Mouse (Mus musculus): Measurements from ENCODE around the gene Polr2a.

The Polr2a gene

DNA sequence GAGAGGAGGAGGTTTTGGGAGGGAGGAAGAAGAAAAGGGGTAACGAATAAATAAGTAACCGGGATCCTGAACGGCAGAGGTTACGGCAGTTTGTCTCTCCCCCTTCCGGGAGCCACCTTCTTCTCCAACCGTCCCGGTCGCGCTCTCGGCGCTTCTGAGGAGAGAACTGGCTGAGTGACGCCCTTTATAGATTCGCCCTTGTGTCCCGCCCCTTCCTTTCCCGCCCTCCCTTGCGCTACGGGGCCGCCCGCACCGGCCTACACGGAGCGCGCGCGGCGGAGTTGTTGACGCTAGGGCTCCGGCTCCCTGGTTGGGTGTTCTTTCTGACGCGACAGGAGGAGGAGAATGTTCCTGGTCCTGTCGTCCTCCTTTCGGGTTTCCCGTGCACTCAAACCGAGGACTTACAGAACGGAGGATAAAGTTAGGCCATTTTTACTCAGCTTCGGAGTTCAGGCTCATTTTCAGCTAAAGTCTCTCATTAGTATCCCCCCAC, at the start of gene Polr2a:
Gene Polr2a (minus strand): TSS at position 160 of the 493 bp plus-strand sequence.
- peak; percentile 98 for DNase-seq (ENCODE audit: low spot score in 2 of 2)

DNA sequence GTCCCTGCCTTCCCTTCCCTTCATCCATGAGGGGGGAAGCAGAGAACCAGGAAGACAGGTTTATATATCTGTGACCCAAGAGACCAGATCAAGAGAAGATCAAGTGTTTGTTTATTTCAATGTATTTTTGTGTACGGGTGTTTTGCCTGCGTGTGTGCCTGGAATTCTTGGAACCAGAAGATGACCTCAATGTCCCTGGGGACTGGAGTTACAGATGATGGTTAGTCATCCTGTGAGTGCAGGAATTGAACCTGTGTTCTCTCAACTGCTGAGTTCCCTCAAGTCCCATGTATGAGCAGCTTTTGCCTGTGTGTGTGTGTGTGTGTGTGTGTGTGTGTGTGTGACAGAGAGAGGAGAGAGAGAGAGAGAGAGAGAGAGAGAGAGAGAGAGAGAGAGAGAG, 49.2 kb upstream of the Polr2a start:
- no peak for DNase-seq (ENCODE audit: low spot score in 2 of 2)

DNA sequence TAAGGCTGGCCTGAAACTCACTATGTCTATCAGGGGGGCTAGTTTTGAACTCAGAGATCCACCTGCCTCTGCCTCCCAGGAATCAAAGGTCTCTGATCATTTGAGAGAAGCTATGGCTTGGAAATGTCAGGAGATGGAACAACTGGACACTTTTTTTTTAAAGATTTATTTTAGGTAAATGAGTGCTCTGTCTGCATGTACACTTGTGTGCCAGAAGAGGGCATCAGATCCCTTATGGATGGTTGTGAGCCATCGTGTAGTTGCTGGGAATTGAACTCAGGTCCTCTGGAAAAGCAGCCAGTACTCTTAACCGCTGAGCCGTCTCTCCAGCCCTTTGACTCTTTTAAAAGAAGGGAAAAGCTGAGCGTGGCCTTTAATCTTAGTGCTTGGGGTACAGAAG, 47.9 kb upstream of the Polr2a start:
- DNase-seq (ENCODE audit: low spot score in 2 of 2): no peak

DNA sequence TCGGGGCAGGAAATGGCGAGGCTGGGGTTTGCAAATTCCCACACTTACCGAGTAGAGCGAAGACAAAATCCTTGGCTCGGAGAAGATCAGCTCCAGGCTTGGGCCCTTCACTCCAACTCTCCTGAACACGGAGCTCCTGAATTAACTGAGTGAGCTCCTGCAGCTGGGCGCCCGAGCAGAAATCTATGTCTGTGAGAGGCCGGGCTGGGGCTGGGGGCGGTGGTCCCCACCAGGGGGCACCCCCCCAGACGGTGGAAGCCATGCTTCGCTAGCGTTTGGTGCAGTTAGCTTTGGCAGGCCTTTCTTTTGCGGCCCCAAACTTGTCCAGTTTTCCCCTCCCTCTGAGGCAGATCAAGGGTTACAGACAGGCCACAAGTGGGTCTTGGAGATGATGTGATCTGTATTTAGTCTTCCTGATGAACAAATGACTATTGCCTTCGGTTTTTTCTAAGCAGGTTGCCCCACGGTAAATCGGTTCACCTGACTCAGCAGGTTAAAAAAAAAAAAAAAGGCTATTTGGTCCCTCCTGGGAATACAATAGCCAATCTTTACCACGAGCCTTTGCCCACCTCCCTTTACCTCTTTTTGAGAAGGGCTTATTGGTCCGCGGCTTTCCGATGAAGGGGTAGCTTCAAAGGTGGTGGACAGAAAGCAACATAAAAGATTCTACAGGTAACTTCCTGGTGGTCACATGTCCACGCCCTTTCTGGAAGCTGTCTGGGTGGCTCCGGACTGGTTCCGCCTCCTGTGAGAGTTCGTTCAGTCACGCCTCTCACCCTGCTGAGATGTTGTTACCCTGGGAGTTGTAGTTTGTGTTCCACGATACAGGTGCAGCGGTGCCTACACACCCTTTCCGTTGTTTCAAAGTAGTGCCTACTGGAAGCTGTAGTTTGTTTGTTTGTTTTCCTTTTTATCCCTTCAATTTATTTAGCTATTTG, 46.8 kb upstream of the Polr2a start, which contains the start of gene Tmem102:
Gene Tmem102 (minus strand): TSS at position 653 of the 938 bp plus-strand sequence.
- no peak for DNase-seq (ENCODE audit: low spot score in 2 of 2)

DNA sequence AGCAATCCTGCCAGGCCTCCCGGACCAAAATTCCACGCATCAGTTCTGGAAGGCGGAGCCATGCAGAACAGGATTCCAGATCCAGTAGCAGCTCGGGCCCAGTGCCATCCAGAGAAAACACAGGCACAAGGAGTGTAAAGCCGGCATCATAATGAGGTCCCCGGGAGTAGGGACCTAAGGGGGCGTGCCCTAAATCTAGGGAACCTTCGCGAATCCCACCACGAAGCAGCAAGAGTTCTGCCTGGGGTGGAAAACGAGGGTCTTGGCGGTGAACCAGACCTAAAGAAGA, 46.2 kb upstream of the Polr2a start:
- DNase-seq (ENCODE audit: low spot score in 2 of 2): no peak

DNA sequence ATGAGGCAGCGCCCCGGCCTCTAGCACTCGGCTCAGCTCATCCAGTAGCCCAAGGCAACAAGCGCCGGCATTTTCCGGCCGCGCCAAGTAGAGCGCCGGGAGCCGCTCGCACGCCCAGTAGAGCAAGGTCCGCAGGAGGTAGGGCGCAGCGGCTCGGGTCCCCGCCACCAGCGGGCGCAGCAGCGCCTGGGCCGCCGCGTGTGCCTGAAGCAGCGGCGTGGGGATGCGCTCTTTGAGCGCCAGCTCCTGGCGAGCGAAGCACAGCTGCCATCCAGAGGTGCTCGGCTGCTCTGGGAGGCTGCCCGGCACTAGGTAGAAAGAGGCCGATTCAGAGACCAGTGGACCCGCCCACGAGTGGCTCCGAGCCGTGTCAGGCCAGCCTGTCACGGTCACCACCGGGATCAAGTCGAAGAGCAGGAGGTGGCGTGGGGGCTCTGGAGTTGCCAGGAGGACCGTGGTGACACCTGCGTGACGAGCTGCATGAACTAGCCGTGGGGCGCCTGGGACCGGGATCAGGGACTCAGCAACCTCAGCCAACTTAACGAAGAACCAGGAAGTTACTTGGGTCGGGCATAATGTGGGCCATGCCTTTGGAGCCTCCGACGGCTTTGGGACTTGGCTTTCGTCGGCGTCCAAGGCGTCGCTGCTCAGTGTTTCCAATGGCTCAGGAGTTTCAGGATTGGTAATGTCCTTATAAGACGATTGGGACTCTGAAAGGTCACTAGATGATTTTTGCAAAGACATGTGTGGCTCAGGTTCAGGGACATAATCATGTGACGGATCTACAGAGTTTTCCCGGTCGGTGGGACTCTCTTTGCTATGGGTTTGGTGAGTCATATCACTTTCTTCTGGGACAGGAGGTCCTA, 45.6 kb upstream of the Polr2a start:
- peak; percentile 75 to 79 for DNase-seq (ENCODE audit: low spot score in 2 of 2)

DNA sequence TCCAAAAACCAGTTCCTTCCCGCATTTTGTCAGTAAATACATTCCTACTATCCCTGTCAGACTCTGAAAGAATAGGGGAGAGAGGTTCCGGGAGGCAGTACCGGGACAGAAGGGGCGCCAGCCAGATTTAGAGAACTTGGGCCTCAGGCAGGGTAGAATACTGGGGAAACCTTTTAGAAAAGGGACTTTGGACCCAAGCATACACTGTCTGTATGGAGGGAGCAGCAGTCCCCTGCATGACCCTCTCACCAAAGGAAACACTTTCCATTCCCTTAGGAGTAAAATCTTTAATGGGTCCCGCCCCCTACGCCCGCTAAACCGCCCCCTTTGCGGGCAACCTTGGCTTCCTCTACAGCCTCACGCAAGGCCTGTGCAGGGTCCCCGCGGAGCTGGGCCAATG, 44.9 kb upstream of the Polr2a start:
- no peak for DNase-seq (ENCODE audit: low spot score in 2 of 2)

DNA sequence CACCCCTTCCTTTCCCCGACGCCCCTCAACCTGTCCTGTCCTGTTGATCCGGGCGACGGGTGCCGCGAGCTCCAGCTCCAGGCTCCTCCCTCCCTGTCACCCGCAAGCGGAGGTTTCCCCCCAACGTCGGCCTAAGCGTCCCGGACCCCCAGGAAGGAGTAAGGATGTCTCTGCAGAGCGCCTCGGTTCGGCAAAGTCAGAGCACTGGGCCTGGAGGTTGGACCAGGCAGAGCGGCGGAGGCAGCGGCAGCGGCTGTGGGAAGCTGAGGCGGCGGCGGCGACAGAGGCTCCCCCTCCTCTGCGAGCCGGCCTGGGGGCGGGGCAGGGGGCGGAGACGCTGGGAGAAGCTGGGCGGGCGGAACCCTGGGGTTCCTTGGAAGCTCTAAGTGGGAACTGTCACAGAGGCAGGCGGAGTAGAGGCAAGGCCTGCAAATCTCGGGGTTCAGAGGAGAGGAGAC, 44.2 kb upstream of the Polr2a start:
- peak; percentile 89 to 91 for DNase-seq (ENCODE audit: low spot score in 2 of 2)

DNA sequence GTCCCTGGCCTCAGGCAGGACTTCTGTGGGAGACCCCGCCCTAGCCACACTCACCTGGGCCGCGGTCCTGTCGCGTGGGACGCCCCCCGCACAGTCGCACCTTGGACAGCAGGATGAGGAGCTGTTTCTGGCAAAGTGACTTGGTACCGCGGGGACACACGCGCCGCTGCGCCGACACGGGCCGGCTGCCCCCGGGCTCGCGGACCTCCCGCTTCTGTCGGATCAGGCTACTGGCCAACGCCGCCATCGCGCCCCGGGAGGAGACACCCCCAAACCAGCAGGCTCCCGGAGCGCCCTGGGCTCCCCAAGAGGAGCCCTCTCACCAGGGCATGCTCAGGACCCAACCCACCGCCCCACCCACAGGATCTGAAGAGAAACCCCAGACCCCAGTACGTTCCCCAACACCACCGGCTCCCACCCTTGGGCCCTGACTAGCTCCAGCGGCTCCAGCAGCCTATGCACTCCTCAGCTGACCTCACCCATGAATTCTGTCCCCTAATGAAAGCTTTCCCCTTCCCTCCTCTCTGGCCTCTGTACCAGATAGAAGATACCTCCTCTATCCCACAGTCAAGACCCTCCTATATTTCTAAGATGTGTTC, 43.0 kb upstream of the Polr2a start, which contains the start of gene Fgf11:
Gene Fgf11 (minus strand): TSS at position 479 of the 599 bp plus-strand sequence.
- peak in 1 of 2 experiments; percentile 41 for DNase-seq (ENCODE audit: low spot score in 2 of 2)

DNA sequence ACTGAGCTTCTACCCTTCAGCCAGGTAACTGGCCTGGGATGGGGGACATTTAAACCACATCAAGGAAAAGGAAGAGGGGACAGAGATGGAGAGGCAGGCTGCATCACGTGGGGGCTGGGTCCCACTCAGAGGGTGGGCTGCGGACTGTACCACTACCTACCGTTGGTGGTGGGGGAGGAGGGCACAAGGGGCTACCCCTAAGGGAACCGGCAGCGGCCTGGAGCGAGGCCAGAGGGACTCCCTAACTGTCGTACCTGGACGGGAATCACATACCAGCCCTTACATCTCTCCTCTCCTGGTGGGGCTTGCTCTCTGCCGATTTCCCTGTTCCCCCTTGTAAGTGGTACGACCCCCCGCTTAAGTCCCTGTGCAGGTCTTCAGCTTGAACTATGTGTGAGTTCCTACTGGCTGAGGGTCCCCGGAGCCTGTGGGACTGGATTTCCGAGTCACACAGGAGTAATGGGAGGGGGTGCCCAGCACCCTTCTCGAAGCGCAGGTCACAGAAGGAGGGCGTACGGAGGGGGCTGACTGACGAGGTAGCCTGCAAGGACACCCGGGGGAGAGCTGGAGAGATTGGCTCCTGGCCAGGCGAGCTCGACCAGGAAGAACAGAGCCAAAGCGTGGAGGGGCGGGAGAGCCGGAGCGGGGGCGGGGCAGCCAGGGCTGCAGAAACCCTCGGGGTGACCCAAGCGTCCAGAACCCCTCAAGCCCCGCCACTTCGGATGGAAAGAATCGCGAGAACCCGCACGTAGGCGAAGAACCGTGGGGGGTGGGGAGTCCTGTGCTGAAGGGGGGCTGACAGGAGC, 42.2 kb upstream of the Polr2a start:
- DNase-seq (ENCODE audit: low spot score in 2 of 2): peak; percentile 83 to 87

DNA sequence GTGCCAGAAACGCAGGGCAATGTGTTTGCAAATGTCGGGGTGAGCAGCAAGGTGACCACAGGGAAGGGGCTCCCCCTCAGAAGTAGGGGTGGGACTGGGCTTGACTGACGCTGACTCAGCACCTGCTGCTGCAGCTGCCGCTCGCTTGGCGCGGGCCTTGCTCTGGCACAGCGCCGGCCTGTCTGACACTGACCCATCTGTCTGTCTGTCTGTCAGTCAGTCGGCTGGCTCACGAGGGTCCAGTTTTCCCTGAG, 41.6 kb upstream of the Polr2a start:
- peak in 1 of 2 experiments; percentile 83 for DNase-seq (ENCODE audit: low spot score in 2 of 2)

DNA sequence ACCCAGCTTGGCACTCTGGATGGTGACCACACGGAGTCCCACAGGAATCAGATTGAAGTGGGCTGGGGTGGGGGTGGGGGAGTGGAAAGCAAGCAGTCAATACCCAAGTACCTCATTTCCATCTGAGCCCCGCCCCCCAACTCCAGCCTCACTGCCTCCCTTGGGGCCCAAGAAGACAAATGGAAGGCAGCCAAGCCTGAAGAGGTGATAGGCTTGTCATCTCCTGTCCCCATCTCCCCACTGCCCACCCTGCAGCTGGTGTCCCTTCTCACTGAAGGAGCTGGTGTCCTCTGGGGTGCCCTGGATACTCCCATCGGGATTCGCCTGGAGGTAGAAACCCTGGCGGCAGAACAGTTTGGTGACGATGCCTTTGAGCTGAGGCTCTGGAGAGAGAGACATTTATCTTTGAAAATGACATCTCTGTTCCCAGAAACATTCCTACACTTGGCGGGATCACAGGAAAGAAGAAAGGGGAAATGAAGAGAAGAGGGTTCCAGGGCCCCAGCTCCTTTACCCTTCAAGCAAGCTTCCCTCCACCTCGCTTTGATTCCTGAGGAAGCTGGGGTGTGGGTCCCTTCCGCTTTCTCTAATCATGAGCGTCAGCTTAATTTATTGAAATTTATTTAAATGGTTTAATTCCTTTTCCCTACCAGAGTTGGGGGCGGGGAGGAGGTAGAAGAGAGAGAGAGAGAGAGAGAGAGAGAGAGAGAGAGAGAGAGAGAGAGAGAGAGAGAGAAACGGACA, 41.1 kb upstream of the Polr2a start:
- peak in 1 of 2 experiments; percentile 71 for DNase-seq (ENCODE audit: low spot score in 2 of 2)

DNA sequence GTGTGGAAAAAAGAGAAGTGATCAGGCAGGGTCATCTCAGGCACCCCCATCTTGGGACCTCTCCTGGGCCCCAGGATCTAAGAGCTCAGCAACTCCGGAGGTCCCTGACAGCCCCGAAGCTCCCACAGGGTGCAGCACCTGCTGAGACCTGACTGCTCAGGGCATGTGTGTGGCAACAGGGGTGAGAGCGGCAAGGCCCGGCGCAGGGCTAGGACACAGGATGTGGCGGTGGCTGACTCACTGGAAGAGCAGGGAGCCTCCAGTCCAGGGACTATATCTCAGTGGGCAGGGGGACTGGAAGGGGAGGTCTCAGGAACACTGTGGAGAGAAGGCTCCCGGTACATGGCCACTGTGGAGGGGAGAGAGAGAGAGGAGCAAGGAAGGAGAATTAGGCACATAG, 39.5 kb upstream of the Polr2a start:
- DNase-seq (ENCODE audit: low spot score in 2 of 2): no peak

DNA sequence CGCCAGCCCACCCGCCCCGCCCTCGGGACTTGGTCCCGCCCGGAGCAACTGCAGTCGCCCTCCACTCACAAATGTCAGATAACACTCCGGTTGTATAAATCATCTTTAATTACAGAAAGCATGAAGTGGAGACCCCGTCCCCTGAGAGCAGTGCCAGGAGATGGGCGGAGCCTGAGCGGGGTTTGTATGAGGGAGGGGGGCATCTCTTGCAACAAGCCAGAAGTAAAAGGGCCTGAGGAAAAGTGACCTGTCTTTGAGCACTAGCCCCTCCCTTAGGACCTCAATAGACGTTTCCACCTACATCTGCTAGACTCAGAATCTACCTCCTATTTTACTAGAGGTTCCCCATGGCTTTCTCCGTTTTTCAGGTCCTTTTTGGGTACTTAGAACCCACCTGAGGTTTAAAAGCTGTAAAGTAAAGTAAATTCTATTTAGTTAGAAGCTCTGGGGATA, 37.6 kb upstream of the Polr2a start:
- no peak for DNase-seq (ENCODE audit: low spot score in 2 of 2)

DNA sequence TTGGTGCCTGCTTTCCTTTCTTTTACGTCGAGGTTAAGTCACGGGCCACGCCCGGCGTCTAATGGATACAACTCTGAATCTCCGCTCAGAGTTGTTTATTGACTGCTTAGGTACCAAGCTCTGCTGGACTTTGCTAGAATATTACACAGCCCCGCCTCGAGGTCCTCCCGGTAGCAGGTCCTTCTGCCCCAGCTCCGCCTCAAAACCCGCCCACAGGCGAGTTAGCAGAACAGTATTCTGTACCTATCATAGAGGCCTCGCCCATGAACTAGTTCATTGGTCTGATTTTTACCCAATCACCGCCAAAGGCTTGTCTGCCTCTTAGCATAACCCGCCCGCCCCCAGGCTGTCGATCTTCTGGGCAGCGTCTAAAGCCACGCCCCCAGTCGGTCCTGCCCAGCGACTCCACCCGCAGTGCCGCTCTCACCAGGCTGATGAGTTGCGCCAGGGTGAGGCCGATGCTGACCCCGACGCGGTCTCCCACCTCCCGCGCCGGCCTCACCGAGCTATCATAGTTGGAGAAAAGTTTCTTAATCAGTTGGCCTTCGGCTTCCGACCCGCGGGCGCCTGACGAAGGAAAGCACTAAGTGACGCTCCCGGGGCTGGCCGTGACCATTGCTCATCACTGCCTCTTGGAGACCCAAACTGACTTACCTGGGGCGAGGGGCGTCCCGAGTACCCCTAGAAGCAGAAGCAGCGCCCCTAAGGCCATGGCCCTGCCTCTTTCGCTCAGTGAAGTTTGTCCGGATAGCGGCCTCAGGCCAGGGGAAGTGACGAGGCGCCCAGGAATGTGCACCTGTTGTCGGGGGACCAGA, 36.9 kb upstream of the Polr2a start, which contains the start of gene Chrnb1:
Gene Chrnb1 (minus strand): TSS at position 776 of the 815 bp plus-strand sequence.
- peak; percentile 94 to 96 for DNase-seq (ENCODE audit: low spot score in 2 of 2)

DNA sequence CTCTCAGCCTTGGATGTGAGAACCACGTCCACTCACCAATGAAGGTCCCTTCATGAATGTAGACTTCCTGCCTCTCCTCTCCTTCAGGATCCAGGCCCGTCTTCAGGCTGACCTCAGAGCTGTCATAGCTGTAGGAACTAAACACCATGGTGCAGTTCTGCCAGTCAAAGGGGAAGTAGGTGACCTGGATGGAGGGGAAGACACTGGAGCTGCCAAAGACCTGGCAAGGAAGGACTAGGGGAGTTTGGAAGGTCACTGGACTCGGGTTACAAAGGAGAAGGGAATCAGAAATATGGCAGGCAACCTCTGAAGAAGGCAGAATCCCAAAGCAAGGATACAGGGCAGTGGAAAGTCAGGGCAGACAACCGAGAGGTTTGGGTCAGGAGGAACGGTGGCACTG, 35.0 kb upstream of the Polr2a start:
- DNase-seq (ENCODE audit: low spot score in 2 of 2): no peak

DNA sequence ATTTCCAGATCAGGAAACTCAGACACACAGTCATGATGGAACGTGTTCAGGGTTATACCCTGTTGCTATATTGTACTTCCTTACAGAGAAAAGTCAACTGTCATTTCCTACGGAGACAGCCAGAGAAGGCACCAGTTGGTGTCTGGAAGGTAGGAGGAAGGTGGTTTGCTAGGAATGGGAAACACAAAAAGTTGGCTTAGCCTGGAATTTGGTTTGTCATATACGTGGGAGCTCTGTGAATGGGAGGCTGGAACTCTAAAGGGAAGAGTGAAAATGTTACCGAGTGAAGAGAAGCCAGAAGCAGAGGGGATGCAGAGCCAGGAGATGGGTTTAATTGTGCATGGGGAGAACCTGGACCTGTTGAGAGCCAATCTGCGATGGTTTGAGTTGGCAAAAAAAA, 33.0 kb upstream of the Polr2a start:
- no peak for DNase-seq (ENCODE audit: low spot score in 2 of 2)

DNA sequence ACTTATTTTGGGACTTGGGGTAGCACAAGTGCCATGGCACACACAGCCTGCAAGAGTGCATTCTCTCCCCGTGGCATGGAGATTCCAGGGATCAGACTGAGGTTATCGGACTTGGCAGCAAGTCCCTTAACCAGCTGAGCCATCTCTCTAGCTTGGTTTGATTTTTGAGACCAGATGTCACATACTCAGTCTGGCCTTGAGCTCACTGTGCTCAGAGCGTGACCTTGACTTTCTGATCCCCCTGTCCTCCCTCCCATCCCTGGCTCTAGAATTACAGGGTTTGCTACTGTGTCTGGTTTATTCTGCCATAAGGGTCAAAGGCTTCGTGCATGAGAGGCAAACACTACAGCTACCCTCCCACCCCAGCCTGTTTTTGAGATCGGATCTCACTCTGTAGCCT, 31.0 kb upstream of the Polr2a start:
- DNase-seq (ENCODE audit: low spot score in 2 of 2): no peak

DNA sequence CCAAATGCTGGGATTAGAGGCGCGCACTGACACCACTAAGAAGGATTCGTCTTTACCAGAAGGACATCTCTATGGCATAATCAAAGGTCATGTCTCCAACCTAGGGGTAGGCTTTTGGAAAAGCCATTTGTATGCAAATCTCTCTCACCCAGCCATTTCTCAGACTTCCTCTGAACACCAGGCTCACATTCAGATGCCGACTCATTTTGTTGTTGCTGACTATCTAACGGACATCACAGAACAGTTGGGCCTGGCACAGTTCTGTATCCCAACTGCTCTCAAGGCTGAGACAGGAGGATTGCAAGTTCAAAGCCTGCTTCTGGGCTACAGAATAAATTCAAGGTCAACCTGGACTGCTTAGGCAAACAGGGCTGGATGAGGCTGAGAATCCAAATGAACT, 28.9 kb upstream of the Polr2a start:
- no peak for DNase-seq (ENCODE audit: low spot score in 2 of 2)

Measured in right cerebral cortex, postnatal 10 days (tissue).